Mouse (Mus musculus): ENCODE data around the gene AI854703. TPM values are rescaled to one million over a fixed set of nuclear protein-coding genes. Genes with fewer than 3 reads are reported as not detected.
A peak's percentile ranks its signal among the peaks of the same experiment; 100 is the strongest.

AI854703 gene
- polyA plus RNA-seq, 1 experiment from 2014 or later: 0.95 TPM

GRCm38 (mm10) chr6:48642764-48643292 is 16.3 kb downstream of the AI854703 start:
- H3K9ac ChIP-seq (ENCODE audit: low read depth, low read length): no peak overlapping the region
- H3K9me3 ChIP-seq (ENCODE audit: control insufficient read depth, low read length): no peaks in the 10 kb centered on the region
- no peaks in the 10 kb centered on the region for H3K4me1 ChIP-seq (ENCODE audit: control insufficient read depth, insufficient read depth, low read length)
- no peaks in the 10 kb centered on the region for H3K36me3 ChIP-seq (ENCODE audit: control insufficient read depth, insufficient read depth, low read length)
- 21% methylated on average over 4 of the region's 4 CpGs for WGBS
- no peak overlapping the region for H3K27ac ChIP-seq (ENCODE audit: low read length)
- no peaks in the 10 kb centered on the region for H3K27me3 ChIP-seq (replicated peaks; ENCODE audit: control insufficient read depth, insufficient read depth, low read length)
- H3K4me2 ChIP-seq (ENCODE audit: low read depth, low read length): no peak overlapping the region
- H3K4me3 ChIP-seq (ENCODE audit: low read length): no peak overlapping the region
- ATAC-seq: no peak

GRCm38 (mm10) chr6:48645660-48646308 is 19.2 kb downstream of the AI854703 start:
- ATAC-seq: peak; percentile 43; the same call in 1 of the 2 replicates
- H3K4me2 ChIP-seq (ENCODE audit: low read depth, low read length): no peak overlapping the region

DNA sequence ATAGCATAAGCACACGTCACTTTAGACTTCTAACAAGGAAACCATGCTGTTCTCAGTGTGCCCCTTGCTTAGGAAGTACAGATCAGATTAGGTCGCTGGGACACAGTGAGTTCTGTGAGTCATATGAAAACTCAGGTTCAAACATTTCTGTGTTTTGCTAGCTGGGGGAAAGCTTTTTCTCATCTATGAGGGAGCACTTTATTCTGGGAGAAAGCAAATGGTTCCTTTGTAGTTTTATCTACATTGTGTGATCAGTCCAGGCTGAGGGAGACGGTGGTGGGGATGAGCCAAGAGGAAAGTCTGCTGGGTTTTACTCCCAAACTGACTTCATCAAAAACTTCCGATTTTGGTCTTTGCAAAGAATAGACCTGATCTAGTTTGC is 19.7 kb downstream of the AI854703 start:
- no peak overlapping the region for H3K27ac ChIP-seq (ENCODE audit: low read length)
- H3K36me3 ChIP-seq (ENCODE audit: control insufficient read depth, insufficient read depth, low read length): no peaks in the 10 kb centered on the region
- H3K4me1 ChIP-seq (ENCODE audit: control insufficient read depth, insufficient read depth, low read length): no peaks in the 10 kb centered on the region
- H3K27me3 ChIP-seq (replicated peaks; ENCODE audit: control insufficient read depth, insufficient read depth, low read length): no peaks in the 10 kb centered on the region
- no peak for ATAC-seq
- WGBS: 90% methylated on average over 4 of the region's 4 CpGs
- no peaks in the 10 kb centered on the region for H3K9me3 ChIP-seq (ENCODE audit: control insufficient read depth, low read length)
- no peak overlapping the region for H3K4me3 ChIP-seq (ENCODE audit: low read length)
- H3K4me2 ChIP-seq (ENCODE audit: low read depth, low read length): no peak overlapping the region
- H3K9ac ChIP-seq (ENCODE audit: low read depth, low read length): no peak overlapping the region

More at GRCm38 (mm10) chr6:48645660-48646308, 19.2 kb downstream of the AI854703 start:
- no peaks in the 10 kb centered on the region for H3K9me3 ChIP-seq (ENCODE audit: control insufficient read depth, low read length)
- 9% methylated on average over 12 of the region's 12 CpGs for WGBS
- H3K4me3 ChIP-seq (ENCODE audit: low read length): no peak overlapping the region
- H3K36me3 ChIP-seq (ENCODE audit: control insufficient read depth, insufficient read depth, low read length): no peaks in the 10 kb centered on the region
- no peaks in the 10 kb centered on the region for H3K4me1 ChIP-seq (ENCODE audit: control insufficient read depth, insufficient read depth, low read length)
- no peaks in the 10 kb centered on the region for H3K27me3 ChIP-seq (replicated peaks; ENCODE audit: control insufficient read depth, insufficient read depth, low read length)
- H3K27ac ChIP-seq (ENCODE audit: low read length): no peak overlapping the region
- no peak overlapping the region for H3K9ac ChIP-seq (ENCODE audit: low read depth, low read length)

- 0 out of 2 replicates have a peak, but pooled peaks have one; percentile 64 for ATAC-seq
- Histone ChIP-seq H3K4me3 (ENCODE audit: low read length) (no peak within 1 kb of the TSS), H3K36me3 (ENCODE audit: control insufficient read depth, insufficient read depth, low read length) (no peaks in the 10 kb centered on the region), H3K27ac (ENCODE audit: low read length) (no peak within 1 kb of the TSS), H3K9ac (ENCODE audit: low read depth, low read length) (no peak within 1 kb of the TSS), H3K4me1 (ENCODE audit: control insufficient read depth, insufficient read depth, low read length) (no peaks in the 10 kb centered on the region), H3K4me2 (ENCODE audit: low read depth, low read length) (no peak within 1 kb of the TSS), H3K27me3 (replicated peaks; ENCODE audit: control insufficient read depth, insufficient read depth, low read length) (no peaks in the 10 kb centered on the region), H3K9me3 (ENCODE audit: control insufficient read depth, low read length) (no peaks in the 10 kb centered on the region)
- 28% methylated on average over 3 of the region's 3 CpGs for WGBS
Measured at GRCm38 (mm10) chr6:48646995-48647394, 20.4 kb downstream of the AI854703 start, which contains the start of gene Gimap8. Gimap8 (plus strand) TSS chr6:48647234.

GRCm38 (mm10) chr6:48647611-48648010 is 21.0 kb downstream of the AI854703 start:
- Histone ChIP-seq H3K9ac (ENCODE audit: low read depth, low read length) (no peak overlapping the region), H3K27me3 (replicated peaks; ENCODE audit: control insufficient read depth, insufficient read depth, low read length) (no peaks in the 10 kb centered on the region), H3K9me3 (ENCODE audit: control insufficient read depth, low read length) (no peaks in the 10 kb centered on the region), H3K27ac (ENCODE audit: low read length) (no peak overlapping the region), H3K4me2 (ENCODE audit: low read depth, low read length) (no peak overlapping the region), H3K36me3 (ENCODE audit: control insufficient read depth, insufficient read depth, low read length) (no peaks in the 10 kb centered on the region), H3K4me1 (ENCODE audit: control insufficient read depth, insufficient read depth, low read length) (no peaks in the 10 kb centered on the region), H3K4me3 (ENCODE audit: low read length) (no peak overlapping the region)
- peak; percentile 35; the same call in 1 of the 2 replicates for ATAC-seq
- WGBS: 76% methylated on average over 2 of the region's 2 CpGs

GRCm38 (mm10) chr6:48648779-48649178 is 22.2 kb downstream of the AI854703 start:
- Histone ChIP-seq H3K4me3 (ENCODE audit: low read length) (no peak overlapping the region), H3K4me1 (ENCODE audit: control insufficient read depth, insufficient read depth, low read length) (no peaks in the 10 kb centered on the region), H3K36me3 (ENCODE audit: control insufficient read depth, insufficient read depth, low read length) (no peaks in the 10 kb centered on the region), H3K9ac (ENCODE audit: low read depth, low read length) (no peak overlapping the region), H3K9me3 (ENCODE audit: control insufficient read depth, low read length) (no peaks in the 10 kb centered on the region), H3K4me2 (ENCODE audit: low read depth, low read length) (no peak overlapping the region), H3K27me3 (replicated peaks; ENCODE audit: control insufficient read depth, insufficient read depth, low read length) (no peaks in the 10 kb centered on the region), H3K27ac (ENCODE audit: low read length) (no peak overlapping the region)
- WGBS: 86% methylated on average over 4 of the region's 4 CpGs
- no peak for ATAC-seq

GRCm38 (mm10) chr6:48650041-48650440 is 23.5 kb downstream of the AI854703 start:
- H3K36me3 ChIP-seq (ENCODE audit: control insufficient read depth, insufficient read depth, low read length): no peaks in the 10 kb centered on the region
- no peaks in the 10 kb centered on the region for H3K4me1 ChIP-seq (ENCODE audit: control insufficient read depth, insufficient read depth, low read length)
- H3K27me3 ChIP-seq (replicated peaks; ENCODE audit: control insufficient read depth, insufficient read depth, low read length): no peaks in the 10 kb centered on the region
- no peak overlapping the region for H3K9ac ChIP-seq (ENCODE audit: low read depth, low read length)
- no peak overlapping the region for H3K4me2 ChIP-seq (ENCODE audit: low read depth, low read length)
- no peaks in the 10 kb centered on the region for H3K9me3 ChIP-seq (ENCODE audit: control insufficient read depth, low read length)
- H3K27ac ChIP-seq (ENCODE audit: low read length): no peak overlapping the region
- WGBS: 87% methylated on average over 9 of the region's 9 CpGs
- no peak for ATAC-seq
- no peak overlapping the region for H3K4me3 ChIP-seq (ENCODE audit: low read length)

DNA sequence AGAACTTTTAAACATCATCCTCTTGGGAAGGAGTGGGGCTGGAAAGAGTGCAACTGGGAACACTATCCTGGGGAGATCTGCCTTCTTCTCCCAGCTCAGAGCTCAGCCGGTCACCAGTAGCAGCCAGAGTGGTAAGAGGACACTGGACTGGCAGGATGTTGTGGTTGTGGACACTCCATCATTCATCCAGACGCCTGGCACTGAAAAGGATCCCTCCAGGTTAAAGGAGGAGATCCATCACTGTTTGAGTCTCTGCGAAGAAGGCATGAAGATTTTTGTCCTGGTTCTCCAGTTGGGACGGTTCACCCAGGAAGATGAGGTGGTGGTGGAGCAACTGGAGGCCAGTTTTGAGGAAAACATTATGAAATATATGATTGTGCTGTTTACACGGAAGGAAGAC is 32.2 kb downstream of the AI854703 start:
- ATAC-seq: no peak
- Histone ChIP-seq H3K27me3 (replicated peaks; ENCODE audit: control insufficient read depth, insufficient read depth, low read length) (no peaks in the 10 kb centered on the region), H3K9ac (ENCODE audit: low read depth, low read length) (no peak overlapping the region), H3K27ac (ENCODE audit: low read length) (no peak overlapping the region), H3K4me1 (ENCODE audit: control insufficient read depth, insufficient read depth, low read length) (no peaks in the 10 kb centered on the region), H3K36me3 (ENCODE audit: control insufficient read depth, insufficient read depth, low read length) (no peaks in the 10 kb centered on the region), H3K4me2 (ENCODE audit: low read depth, low read length) (no peak overlapping the region), H3K4me3 (ENCODE audit: low read length) (no peak overlapping the region), H3K9me3 (ENCODE audit: control insufficient read depth, low read length) (no peaks in the 10 kb centered on the region)
- WGBS: 70% methylated on average over 5 of the region's 5 CpGs

- Histone ChIP-seq H3K27ac (ENCODE audit: low read length) (no peak overlapping the region), H3K4me2 (ENCODE audit: low read depth, low read length) (no peak overlapping the region), H3K27me3 (replicated peaks; ENCODE audit: control insufficient read depth, insufficient read depth, low read length) (no peaks in the 10 kb centered on the region), H3K9me3 (ENCODE audit: control insufficient read depth, low read length) (no peaks in the 10 kb centered on the region), H3K9ac (ENCODE audit: low read depth, low read length) (no peak overlapping the region), H3K36me3 (ENCODE audit: control insufficient read depth, insufficient read depth, low read length) (no peaks in the 10 kb centered on the region), H3K4me3 (ENCODE audit: low read length) (no peak overlapping the region), H3K4me1 (ENCODE audit: control insufficient read depth, insufficient read depth, low read length) (peaks cover 3% of the 10 kb centered on the region)
- no peak for ATAC-seq
- 86% methylated on average over 4 of the region's 4 CpGs for WGBS
Measured at GRCm38 (mm10) chr6:48664750-48665149, 38.2 kb downstream of the AI854703 start.
